Mouse (Mus musculus) testis, adult 2 months (tissue): ENCODE measurements around the gene Nubp2. TPM values are rescaled to one million over a fixed set of nuclear protein-coding genes. Genes with fewer than 3 reads are reported as not detected.

ENCODE experiments used
- H3K27ac ChIP-seq: fragments of 200-500 bp; 2 replicates; pipeline ENCODE4 v1.5.1; 2012; ENCODE audit warnings: low read depth, low read length; ENCODE audit not compliant: control insufficient read depth, insufficient read depth
- H3K27me3 ChIP-seq: fragments of 200-500 bp; 2 replicates; pipeline ENCODE4 v1.6.1; 2012; ENCODE audit warnings: mild to moderate bottlenecking, low read length, moderate library complexity; ENCODE audit not compliant: control insufficient read depth, insufficient read depth
- H3K36me3 ChIP-seq: fragments of 200-500 bp; 2 replicates; pipeline ENCODE4 v1.6.1; 2012; ENCODE audit warnings: mild to moderate bottlenecking, low read length; ENCODE audit not compliant: control insufficient read depth, insufficient read depth
- H3K4me1 ChIP-seq: fragments of 200-500 bp; 2 replicates; pipeline ENCODE4 v1.6.1; 2012; ENCODE audit warnings: low read length; ENCODE audit not compliant: control insufficient read depth, insufficient read depth
- H3K4me3 ChIP-seq: fragments of 200-500 bp; 2 replicates; pipeline ENCODE4 v1.5.1; 2012; ENCODE audit warnings: low read depth, mild to moderate bottlenecking, low read length, moderate library complexity, mixed read lengths; ENCODE audit not compliant: control insufficient read depth
- CTCF ChIP-seq: fragments of 200-500 bp; IDR thresholded peaks from 2 replicates; pipeline ENCODE4 v1.5.1; 2012; ENCODE audit warnings: low read depth, mild to moderate bottlenecking, inconsistent platforms, low read length, moderate library complexity; ENCODE audit not compliant: control insufficient read depth, insufficient read depth, insufficient replicate concordance
- POLR2A ChIP-seq: fragments of 200-500 bp; IDR thresholded peaks from 2 replicates; pipeline ENCODE4 v1.6.1; 2012; ENCODE audit warnings: low read depth, mild to moderate bottlenecking, inconsistent platforms, low read length, moderate library complexity; ENCODE audit not compliant: control insufficient read depth
- polyA plus RNA-seq: library from polyadenylated mRNA; depleted of rRNA; stranded (reverse); fragments of >200 nt; gene quantifications from 2 replicates; pipeline ENCODE4 v1.2.3, GENCODE M21; 2012; rRNA removed

Gene Nubp2
- polyA plus RNA-seq, result 125 and 131 TPM in 2 replicates

DNA sequence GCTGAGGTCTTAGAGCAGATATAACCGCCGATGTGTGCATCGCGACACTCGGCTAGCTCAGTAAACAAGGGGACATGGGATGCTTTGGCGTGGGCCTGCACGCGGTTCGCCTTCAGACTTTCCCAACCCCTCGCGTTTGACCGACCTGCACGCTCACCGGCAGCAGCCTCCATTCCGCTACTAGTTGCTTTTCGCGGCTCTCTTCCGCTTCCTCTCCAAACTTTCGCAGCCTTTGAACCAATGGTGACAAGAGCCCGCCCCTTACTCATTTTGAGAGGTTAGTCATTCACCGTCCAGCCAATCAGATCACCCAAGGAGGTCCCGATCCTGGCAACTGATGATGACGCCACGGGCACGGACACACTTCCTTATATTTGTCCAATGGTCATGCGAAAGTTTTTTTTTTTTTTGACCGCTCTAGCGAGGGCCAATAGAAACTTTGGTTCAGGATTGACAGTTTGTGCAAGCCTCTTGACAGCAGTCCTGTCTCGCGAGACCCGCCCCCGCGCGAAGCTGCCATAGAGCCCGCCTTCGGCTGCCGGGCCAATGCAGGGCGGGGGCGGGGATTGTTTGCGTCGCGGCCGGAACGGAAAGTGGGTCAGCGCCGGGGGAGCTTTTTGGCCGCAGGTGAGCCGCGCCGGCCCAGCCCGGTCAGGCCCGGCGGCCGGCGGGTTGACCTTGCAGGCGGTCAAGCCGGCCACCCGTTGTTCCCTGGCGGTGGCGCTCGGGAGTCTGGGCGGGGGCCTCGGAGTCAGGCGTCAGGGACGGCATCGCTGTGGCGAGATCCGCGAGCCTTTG is at the start of gene Nubp2, which contains the start of gene Spsb3:
Gene Nubp2 (minus strand): TSS at position 216 of the 798 bp plus-strand sequence.
Gene Spsb3 (plus strand): TSS at position 510 of the 798 bp plus-strand sequence.
- Histone ChIP-seq H3K36me3 (peaks cover 2% of the 10 kb centered on the region), H3K4me1 (peaks cover 13% of the 10 kb centered on the region), H3K4me3 (peak within 1 kb of the TSS; percentile 99), H3K27me3 (no peaks in the 10 kb centered on the region), H3K27ac (peak within 1 kb of the TSS; percentile 98)
- TF ChIP-seq CTCF (0 out of 2 replicates have a peak, but pooled peaks have one; percentile 18), POLR2A (peak; percentile 54; the same call in 1 of the 2 replicates)

DNA sequence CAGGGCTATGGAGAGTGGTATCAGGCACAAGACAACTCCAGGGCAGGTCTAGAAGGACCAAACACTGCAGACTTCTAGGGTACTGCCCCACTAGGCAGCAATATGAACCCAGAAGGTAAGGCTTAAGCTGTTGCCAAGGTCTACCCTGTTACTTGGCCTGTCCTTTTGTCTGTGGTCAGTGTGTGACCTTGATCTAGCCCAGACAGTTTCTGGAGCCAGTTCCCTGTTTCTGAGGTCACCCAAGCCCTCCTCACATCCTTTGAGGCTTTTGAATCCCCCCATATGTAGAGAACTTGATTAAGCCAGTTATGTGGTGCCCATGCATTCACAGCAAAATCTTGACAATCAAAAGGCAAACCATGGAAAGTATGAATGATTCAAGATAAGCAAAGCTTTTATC is 49.5 kb upstream of the Nubp2 start:
- TF ChIP-seq CTCF, result no peak
- no peak for TF ChIP-seq POLR2A
- no peaks in the 10 kb centered on the region for H3K36me3 ChIP-seq
- peaks cover 5% of the 10 kb centered on the region for H3K4me1 ChIP-seq
- no peak overlapping the region; the same call in 1 of the 2 replicates for H3K27ac ChIP-seq
- H3K4me3 ChIP-seq, result peak overlapping the region; percentile 71
- no peaks in the 10 kb centered on the region for H3K27me3 ChIP-seq

DNA sequence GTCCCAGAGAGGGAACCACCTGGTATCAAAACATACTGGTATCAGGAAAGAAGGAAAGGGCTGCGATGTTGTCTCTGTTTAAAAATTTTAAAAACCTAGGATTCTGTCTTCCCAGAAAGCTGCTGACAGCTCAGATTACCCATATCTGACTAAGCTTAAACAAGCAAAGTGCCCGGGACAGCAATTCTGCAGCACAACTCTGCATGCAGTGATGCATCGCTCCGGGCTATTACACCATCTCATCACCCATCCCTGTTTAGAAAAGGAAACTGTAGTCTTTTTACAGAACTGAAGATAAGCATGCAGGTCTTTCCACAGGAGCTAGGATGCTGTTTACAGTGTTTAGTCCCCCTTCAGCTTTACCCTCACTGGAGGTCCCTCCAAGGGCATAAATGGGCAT is 48.8 kb upstream of the Nubp2 start:
- no peak for TF ChIP-seq POLR2A
- TF ChIP-seq CTCF, result no peak
- H3K27ac ChIP-seq, result no peak overlapping the region
- H3K27me3 ChIP-seq, result no peaks in the 10 kb centered on the region
- H3K4me3 ChIP-seq, result peak overlapping the region; percentile 71
- no peaks in the 10 kb centered on the region for H3K36me3 ChIP-seq
- peaks cover 5% of the 10 kb centered on the region for H3K4me1 ChIP-seq

DNA sequence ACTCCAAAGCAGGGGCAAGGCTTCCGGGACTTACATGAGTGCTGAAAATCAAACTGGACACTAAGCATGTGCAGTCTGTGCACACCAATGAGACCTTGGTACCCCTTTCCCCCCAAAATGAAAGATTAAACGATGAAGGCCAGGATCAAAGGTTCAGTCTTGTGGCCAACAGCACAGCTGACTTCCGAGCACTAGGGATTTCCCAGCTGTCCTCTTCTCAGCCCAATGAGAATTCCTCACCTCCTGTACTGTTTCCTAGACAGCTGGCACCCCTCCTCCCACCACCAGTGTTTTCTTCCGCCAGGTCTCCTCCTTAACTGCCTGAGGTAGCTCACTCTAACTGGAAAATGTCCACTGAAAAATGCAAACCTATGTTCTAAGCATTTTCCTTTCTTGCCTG is 47.0 kb upstream of the Nubp2 start:
- Histone ChIP-seq H3K27me3 (no peaks in the 10 kb centered on the region), H3K36me3 (no peaks in the 10 kb centered on the region), H3K4me3 (no peak overlapping the region), H3K4me1 (peaks cover 5% of the 10 kb centered on the region), H3K27ac (no peak overlapping the region)
- TF ChIP-seq POLR2A (no peak), CTCF (no peak)

DNA sequence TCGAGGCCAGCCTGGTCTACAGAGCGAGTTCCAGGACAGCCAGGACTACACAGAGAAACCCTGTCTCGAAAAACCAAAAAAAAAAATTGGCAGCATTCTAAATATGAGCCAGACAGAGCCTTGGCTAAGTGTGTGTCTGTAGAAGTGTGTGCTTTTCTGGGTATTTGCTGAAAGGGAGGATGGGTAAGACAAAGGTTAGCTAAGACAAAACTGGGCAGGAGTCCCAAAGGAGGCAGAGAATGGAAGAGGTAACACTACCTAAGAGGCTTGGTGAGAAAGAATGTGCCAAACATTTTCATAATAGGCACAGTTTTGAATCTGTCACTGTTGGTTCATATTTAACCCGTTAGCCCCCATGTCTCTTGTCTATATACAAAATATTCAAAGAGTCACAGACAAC is 46.3 kb upstream of the Nubp2 start:
- Histone ChIP-seq H3K27ac (no peak overlapping the region), H3K27me3 (no peaks in the 10 kb centered on the region), H3K4me3 (no peak overlapping the region), H3K4me1 (peaks cover 5% of the 10 kb centered on the region), H3K36me3 (no peaks in the 10 kb centered on the region)
- no peak for TF ChIP-seq CTCF
- TF ChIP-seq POLR2A, result no peak

DNA sequence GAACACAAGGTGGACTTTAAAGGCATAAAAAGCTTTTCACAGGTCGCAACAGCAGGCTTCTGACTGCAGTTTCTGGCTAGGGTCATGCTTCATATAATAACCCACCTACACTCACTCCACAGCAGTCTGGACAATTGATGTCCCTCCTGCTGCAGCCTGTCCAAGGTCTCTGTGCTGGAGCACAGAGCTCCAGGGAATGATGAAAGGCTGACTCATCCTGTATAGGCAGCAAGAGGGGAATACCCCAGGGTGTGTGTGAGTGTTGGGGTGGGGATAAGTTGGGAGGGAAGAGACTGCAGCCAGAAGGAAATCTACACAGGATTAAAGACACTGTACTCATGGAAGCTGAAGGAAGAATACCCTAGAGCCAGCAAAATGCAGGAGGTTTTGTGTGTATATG is 43.4 kb upstream of the Nubp2 start:
- no peak for TF ChIP-seq CTCF
- TF ChIP-seq POLR2A, result no peak
- no peaks in the 10 kb centered on the region for H3K27me3 ChIP-seq
- no peaks in the 10 kb centered on the region; the same call in 1 of the 2 replicates for H3K4me1 ChIP-seq
- no peaks in the 10 kb centered on the region; the same call in 1 of the 2 replicates for H3K36me3 ChIP-seq
- H3K27ac ChIP-seq, result no peak overlapping the region
- no peak overlapping the region for H3K4me3 ChIP-seq

DNA sequence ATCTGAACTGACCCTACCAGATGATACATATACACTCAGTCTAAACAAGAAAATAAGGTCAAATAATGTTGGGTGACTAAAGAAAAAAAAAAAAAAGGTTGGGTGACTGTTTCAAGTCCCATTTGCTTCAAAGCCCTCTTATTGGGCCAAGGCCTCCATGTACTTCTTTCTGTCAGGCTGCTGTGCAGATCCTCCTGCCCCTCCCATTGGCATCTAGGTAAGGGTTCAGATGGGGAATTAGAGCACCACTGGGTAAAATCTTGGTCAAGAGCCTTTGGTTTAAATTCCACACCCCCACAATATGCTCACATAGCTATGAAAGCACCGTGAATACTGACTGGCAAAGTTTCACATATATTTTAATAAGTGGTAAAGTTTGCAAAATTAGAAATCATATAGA is 37.1 kb upstream of the Nubp2 start:
- Histone ChIP-seq H3K4me3 (no peak overlapping the region), H3K36me3 (peaks cover 1% of the 10 kb centered on the region), H3K27me3 (no peaks in the 10 kb centered on the region), H3K27ac (no peak overlapping the region), H3K4me1 (no peaks in the 10 kb centered on the region)
- TF ChIP-seq CTCF, result no peak
- no peak for TF ChIP-seq POLR2A
